Mouse (Mus musculus): ENCODE data around the gene Trappc11. TPM values are rescaled to one million over a fixed set of nuclear protein-coding genes. Genes with fewer than 3 reads are reported as not detected.
"Not testable (repeated sequence)": the region's sequence is repeated elsewhere in the genome, so short reads cannot be mapped to it uniquely, and the experiment has no call there.

Gene Trappc11
- polyA plus RNA-seq, 1 experiment from 2014 or later = 14.7 TPM

DNA sequence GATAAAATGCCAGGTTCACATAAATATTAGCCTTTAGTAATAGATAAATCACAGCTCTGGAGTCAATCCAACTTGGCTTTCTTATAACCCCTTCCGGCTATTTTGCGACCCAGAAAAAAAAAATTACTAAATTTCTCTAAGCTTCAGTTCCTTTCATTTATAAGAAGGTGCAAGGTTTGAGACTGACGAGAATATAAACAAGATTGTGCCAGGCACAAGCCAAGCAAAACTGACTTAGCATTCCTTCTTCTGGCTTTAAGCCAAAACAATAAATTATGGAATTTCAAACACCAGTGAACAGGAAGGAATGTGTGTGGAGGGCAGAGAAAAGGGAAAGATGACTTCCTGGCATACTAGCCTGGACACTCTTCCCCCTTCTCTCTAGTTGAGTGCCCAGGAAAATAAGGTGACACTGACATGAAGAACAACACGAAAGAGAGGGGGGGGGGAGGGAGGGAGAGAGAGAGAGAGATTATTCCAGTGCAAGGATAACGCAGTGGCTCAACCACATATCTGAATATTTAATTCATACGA lies 74.0 kb downstream of the Trappc11 start:
- Histone ChIP-seq H3K4me3 (ENCODE audit: low read depth, low read length) (no peak overlapping the region), H3K9me3 (replicated peaks; ENCODE audit: control insufficient read depth, low read length) (no peaks in the 10 kb centered on the region), H3K4me1 (ENCODE audit: control insufficient read depth, low read depth, low read length) (no peaks in the 10 kb centered on the region), H3K27ac (ENCODE audit: low read length) (no peak overlapping the region), H3K27me3 (ENCODE audit: control insufficient read depth, insufficient read depth, low read depth, low read length) (no peaks in the 10 kb centered on the region), H3K36me3 (ENCODE audit: control insufficient read depth, insufficient read depth) (no peaks in the 10 kb centered on the region), H3K4me2 (ENCODE audit: low read depth, low read length) (no peak overlapping the region), H3K9ac (ENCODE audit: low read depth, low read length) (no peak overlapping the region)
- 67% methylated on average over 6 of the region's 6 CpGs for WGBS (ENCODE audit: insufficient replicate concordance)
- no peak for ATAC-seq (ENCODE audit: low read depth)

- Histone ChIP-seq H3K36me3 (ENCODE audit: control insufficient read depth, insufficient read depth) (no peaks in the 10 kb centered on the region), H3K4me3 (ENCODE audit: low read depth, low read length) (no peak overlapping the region), H3K4me2 (ENCODE audit: low read depth, low read length) (no peak overlapping the region), H3K9me3 (replicated peaks; ENCODE audit: control insufficient read depth, low read length) (no peaks in the 10 kb centered on the region), H3K9ac (ENCODE audit: low read depth, low read length) (no peak overlapping the region), H3K27me3 (ENCODE audit: control insufficient read depth, insufficient read depth, low read depth, low read length) (no peaks in the 10 kb centered on the region), H3K27ac (ENCODE audit: low read length) (no peak overlapping the region), H3K4me1 (ENCODE audit: control insufficient read depth, low read depth, low read length) (no peaks in the 10 kb centered on the region)
- 76% methylated on average over 10 of the region's 10 CpGs for WGBS (ENCODE audit: insufficient replicate concordance)
- no peak for ATAC-seq (ENCODE audit: low read depth)
Measured at GRCm38 (mm10) chr8:47458591-47458990, 74.7 kb downstream of the Trappc11 start.

GRCm38 (mm10) chr8:47449211-47449610 lies 84.1 kb downstream of the Trappc11 start:
- 78% methylated on average over 2 of the region's 2 CpGs for WGBS (ENCODE audit: insufficient replicate concordance)
- H3K9ac ChIP-seq (ENCODE audit: low read depth, low read length); H3K27me3 ChIP-seq (ENCODE audit: control insufficient read depth, insufficient read depth, low read depth, low read length); H3K9me3 ChIP-seq (replicated peaks; ENCODE audit: control insufficient read depth, low read length); H3K27ac ChIP-seq (ENCODE audit: low read length); ATAC-seq (ENCODE audit: low read depth); H3K4me3 ChIP-seq (ENCODE audit: low read depth, low read length); H3K36me3 ChIP-seq (ENCODE audit: control insufficient read depth, insufficient read depth); H3K4me2 ChIP-seq (ENCODE audit: low read depth, low read length); H3K4me1 ChIP-seq (ENCODE audit: control insufficient read depth, low read depth, low read length): not testable (repeated sequence)

DNA sequence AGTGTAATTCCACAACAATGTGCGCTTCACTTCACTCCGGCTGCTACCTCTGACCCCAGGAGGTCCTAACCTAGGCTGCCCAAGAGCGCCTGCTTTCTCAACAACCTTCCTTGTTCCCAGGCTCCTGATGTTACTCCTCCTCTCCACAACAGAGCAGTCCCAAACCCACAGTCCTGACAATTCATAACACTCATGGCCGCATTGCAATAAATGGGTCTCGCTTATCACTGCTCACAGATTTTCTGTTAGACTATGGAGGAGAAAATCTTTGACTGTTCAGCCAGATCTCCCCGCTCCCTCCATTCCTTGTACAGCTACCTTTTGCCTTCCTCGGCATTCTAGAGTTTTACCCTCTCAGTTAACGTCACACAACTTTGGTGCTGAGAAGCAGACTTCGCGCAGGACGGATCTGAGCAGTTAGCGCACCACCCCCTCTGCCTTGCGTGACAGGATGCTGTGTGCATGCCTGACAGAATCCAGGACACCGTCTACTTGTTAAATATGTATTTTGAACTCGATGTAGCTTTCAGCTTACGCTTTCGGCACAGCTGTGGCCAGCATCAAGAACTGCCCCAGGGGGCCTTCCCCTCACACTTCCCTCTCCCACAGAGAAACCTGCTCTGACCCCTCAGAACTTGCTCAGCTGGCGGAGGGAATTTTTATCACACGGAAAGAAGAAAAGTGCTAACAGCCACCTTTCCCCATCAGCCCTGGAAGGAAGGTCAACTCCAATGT lies 86.8 kb downstream of the Trappc11 start, which contains the start of gene Stox2:
Gene Stox2, minus strand, starts transcription at position 51 of the 735 bp plus-strand sequence.
- ATAC-seq (ENCODE audit: low read depth) = no peak
- no peak within 1 kb of the TSS for H3K4me3 ChIP-seq (ENCODE audit: low read depth, low read length)
- no peaks in the 10 kb centered on the region for H3K9me3 ChIP-seq (replicated peaks; ENCODE audit: control insufficient read depth, low read length)
- 75% methylated on average over 19 of the region's 19 CpGs for WGBS (ENCODE audit: insufficient replicate concordance)
- H3K27ac ChIP-seq (ENCODE audit: low read length) = no peak within 1 kb of the TSS
- no peaks in the 10 kb centered on the region for H3K27me3 ChIP-seq (ENCODE audit: control insufficient read depth, insufficient read depth, low read depth, low read length)
- H3K4me2 ChIP-seq (ENCODE audit: low read depth, low read length) = no peak within 1 kb of the TSS
- H3K36me3 ChIP-seq (ENCODE audit: control insufficient read depth, insufficient read depth) = no peaks in the 10 kb centered on the region
- H3K9ac ChIP-seq (ENCODE audit: low read depth, low read length) = no peak within 1 kb of the TSS
- no peaks in the 10 kb centered on the region for H3K4me1 ChIP-seq (ENCODE audit: control insufficient read depth, low read depth, low read length)

Other genes starting within 250 kb of the Trappc11 start
- 0.30 and 0.33 TPM in 2 replicates for gene Stox2, start 87.1 kb downstream of the Trappc11 start, polyA plus RNA-seq (2015; fragmentation: Nextera tagmentation; extraction: Ambion mirVana)
- gene Rwdd4a, start 194 bp upstream of the Trappc11 start, polyA plus RNA-seq (2015; fragmentation: Nextera tagmentation; extraction: Ambion mirVana) = 15.9 and 16.1 TPM in 2 replicates
- 6.6 and 6.7 TPM in 2 replicates for gene Ing2, start 142.1 kb upstream of the Trappc11 start, polyA plus RNA-seq (2015; fragmentation: Nextera tagmentation; extraction: Ambion mirVana)
- gene Cdkn2aip, start 180.5 kb upstream of the Trappc11 start, polyA plus RNA-seq (2015; fragmentation: Nextera tagmentation; extraction: Ambion mirVana) = 13.1 TPM in 2 replicates

Data from liver, embryonic 16.5 days (tissue).